Mouse (Mus musculus): ENCODE measurements around the gene Supt4a. TPM values are rescaled to one million over a fixed set of nuclear protein-coding genes. Genes with fewer than 3 reads are reported as not detected.

The Supt4a gene
- total RNA-seq, 2 experiments from 2014 or later: 66.3 to 82.3 TPM

- Histone ChIP-seq H3K27ac (no peak overlapping the region), H3K4me3 (no peak overlapping the region)
- no peak for TF ChIP-seq CTCF (IDR thresholded peaks at IDR 0.05)
- intact Hi-C loops (cut with DNase I): no loop called here
- no peak for DNase-seq (ENCODE audit: extremely low spot score in 1 of 2, low spot score in 2 of 2)
Observed at GRCm38 (mm10) chr11:87708979-87709378, 28.4 kb upstream of the Supt4a start.

DNA sequence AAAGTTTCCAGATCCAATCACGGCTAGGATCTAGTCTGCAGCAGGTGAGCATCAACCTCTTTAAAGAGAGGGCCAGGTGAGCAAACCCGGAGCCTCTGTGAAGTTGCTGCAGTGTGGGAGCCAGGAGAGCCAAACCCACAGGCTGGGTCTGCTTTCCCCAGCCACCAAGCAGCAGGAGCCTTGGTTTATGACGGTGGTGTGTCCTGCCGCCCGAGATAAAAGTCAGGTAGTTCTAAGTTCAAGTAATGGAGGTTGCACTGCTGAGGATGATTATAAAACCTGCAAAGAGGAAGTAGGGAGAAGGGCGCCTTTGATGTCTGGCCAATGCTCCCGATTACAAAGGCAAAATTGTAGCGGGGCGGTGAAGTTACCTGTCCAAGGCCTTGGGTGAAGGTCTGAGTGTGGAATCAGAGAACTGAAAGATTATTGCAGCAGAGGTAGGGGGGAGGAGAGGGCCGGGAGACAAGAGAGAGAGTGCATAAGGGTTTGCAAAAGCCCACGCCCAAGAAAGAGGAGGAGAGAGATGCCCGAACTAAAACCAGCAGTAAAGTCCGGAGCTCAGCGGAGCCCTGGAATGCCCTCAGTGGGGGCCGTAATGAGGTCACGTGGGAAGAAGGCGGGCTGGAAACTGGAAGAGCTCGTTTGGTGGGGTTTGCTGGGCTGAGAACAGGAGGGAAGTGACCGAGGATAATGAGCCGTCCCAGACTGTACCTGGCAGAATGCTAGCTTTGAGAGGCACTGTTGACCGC is 27.7 kb upstream of the Supt4a start:
- intact Hi-C loops (cut with DNase I): no loop called here
- DNase-seq (ENCODE audit: extremely low spot score in 1 of 2, low spot score in 2 of 2): no peak
- TF ChIP-seq CTCF (IDR thresholded peaks at IDR 0.05): no peak
- Histone ChIP-seq H3K4me3 (no peak overlapping the region; the same call in 1 of the 2 replicates), H3K27ac (no peak overlapping the region)

DNA sequence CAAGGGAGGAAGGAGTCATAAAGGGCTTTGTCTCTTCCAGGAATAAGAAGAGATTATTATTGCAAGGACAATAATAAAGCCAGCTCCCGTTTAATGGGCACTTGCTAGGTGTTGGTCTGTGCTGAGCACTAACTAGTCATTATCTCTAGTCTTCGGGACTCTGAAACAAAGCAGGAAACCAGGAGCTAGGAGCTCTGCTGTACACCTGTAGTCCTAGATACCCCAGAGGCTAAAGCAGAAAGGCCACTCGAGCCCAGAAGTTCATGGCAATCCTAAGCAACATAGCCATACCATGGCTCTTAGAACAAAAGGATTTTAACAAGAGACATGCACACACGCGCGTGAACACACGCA is 27.1 kb upstream of the Supt4a start:
- no peak for TF ChIP-seq CTCF (IDR thresholded peaks at IDR 0.05)
- Histone ChIP-seq H3K4me3 (no peak overlapping the region), H3K27ac (no peak overlapping the region)
- intact Hi-C loops (cut with DNase I): no loop called here
- DNase-seq (ENCODE audit: extremely low spot score in 1 of 2, low spot score in 2 of 2): no peak

DNA sequence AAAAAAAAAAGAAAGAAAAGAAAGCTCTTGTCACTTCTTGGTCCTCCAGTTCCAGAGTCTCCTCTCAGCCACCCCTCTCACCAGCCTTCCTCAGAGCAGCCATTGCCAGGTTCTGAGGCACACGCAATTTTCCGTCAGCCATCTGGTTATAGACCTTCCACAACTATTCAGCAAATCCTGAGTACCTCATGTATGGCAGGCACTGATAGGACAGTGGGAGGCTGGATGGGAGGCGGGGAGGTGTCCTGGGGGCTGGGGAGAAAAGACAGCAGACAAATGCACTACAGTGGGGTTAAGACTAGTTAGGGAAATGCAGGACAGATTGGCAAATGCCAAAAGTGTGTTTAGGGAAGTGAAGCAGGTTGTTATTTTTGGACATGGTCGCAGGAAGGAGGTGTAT is 25.2 kb upstream of the Supt4a start:
- no peak for DNase-seq (ENCODE audit: extremely low spot score in 1 of 2, low spot score in 2 of 2)
- TF ChIP-seq CTCF (IDR thresholded peaks at IDR 0.05): no peak
- Histone ChIP-seq H3K27ac (no peak overlapping the region), H3K4me3 (no peak overlapping the region)
- intact Hi-C loops (cut with DNase I): no loop called here

GRCm38 (mm10) chr11:87715999-87716398 is 21.4 kb upstream of the Supt4a start:
- DNase-seq (ENCODE audit: extremely low spot score in 1 of 2, low spot score in 2 of 2): no peak
- TF ChIP-seq CTCF (IDR thresholded peaks at IDR 0.05): no peak
- Histone ChIP-seq H3K27ac (no peak overlapping the region), H3K4me3 (no peak overlapping the region)
- intact Hi-C loops (cut with DNase I): no loop called here

GRCm38 (mm10) chr11:87719526-87719925 is 17.8 kb upstream of the Supt4a start:
- intact Hi-C loops (cut with DNase I): no loop called here
- TF ChIP-seq CTCF (IDR thresholded peaks at IDR 0.05): no peak
- no peak overlapping the region for H3K4me3 ChIP-seq
- DNase-seq (ENCODE audit: extremely low spot score in 1 of 2, low spot score in 2 of 2): no peak
- H3K27ac ChIP-seq: no peak overlapping the region

DNA sequence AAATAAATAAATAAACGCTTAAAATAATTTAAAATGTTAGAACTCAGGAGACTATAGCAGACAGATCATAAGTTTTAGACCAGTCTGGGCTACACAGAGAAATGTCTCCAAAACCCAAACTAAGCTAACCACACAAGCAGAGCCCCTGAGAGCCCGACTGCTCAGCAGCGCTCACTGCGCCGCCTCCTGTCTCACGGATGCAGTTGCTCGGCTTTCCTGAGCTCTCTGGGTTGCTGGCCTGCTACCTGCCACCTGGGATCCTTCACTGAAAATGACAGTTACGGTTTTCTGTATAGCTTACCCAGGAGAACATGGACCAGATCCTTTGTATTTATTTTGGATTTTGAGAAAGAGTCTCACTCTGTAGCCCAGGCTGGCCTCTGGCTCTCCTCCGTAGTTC is 17.0 kb upstream of the Supt4a start:
- no peak overlapping the region for H3K27ac ChIP-seq
- no peak; the same call in 1 of the 2 replicates for TF ChIP-seq CTCF (IDR thresholded peaks at IDR 0.05)
- DNase-seq (ENCODE audit: extremely low spot score in 1 of 2, low spot score in 2 of 2): no peak
- intact Hi-C loops (cut with DNase I): no loop called here
- no peak overlapping the region for H3K4me3 ChIP-seq

- H3K27ac ChIP-seq: no peak overlapping the region
- TF ChIP-seq CTCF (IDR thresholded peaks at IDR 0.05): no peak
- DNase-seq (ENCODE audit: extremely low spot score in 1 of 2, low spot score in 2 of 2): no peak
- no peak overlapping the region for H3K4me3 ChIP-seq
- intact Hi-C loops (cut with DNase I): no loop called here
Observed at GRCm38 (mm10) chr11:87720839-87721238, 16.5 kb upstream of the Supt4a start.

DNA sequence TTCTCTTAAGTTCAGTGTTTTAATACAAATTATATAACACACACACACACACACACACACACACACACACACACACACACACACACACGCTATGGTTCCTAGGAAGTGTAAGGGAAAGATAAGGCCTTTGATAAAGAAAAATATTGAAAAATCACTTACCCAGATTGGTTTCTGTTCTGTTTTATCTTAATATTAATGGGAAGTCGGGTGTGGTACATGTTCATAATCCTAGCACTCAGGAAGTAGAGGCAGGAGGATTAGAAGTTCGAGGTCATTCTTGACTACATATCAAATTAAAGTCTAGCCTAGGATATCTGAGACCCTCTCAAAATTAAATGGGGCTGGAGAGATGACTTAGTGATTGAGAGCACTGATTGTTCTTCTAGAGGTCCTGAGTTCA is 15.2 kb upstream of the Supt4a start:
- intact Hi-C loops (cut with DNase I): no loop called here
- TF ChIP-seq CTCF (IDR thresholded peaks at IDR 0.05): no peak
- no peak for DNase-seq (ENCODE audit: extremely low spot score in 1 of 2, low spot score in 2 of 2)
- Histone ChIP-seq H3K27ac (no peak overlapping the region), H3K4me3 (no peak overlapping the region)

GRCm38 (mm10) chr11:87722891-87723290 is 14.5 kb upstream of the Supt4a start:
- intact Hi-C loops (cut with DNase I): no loop called here

DNA sequence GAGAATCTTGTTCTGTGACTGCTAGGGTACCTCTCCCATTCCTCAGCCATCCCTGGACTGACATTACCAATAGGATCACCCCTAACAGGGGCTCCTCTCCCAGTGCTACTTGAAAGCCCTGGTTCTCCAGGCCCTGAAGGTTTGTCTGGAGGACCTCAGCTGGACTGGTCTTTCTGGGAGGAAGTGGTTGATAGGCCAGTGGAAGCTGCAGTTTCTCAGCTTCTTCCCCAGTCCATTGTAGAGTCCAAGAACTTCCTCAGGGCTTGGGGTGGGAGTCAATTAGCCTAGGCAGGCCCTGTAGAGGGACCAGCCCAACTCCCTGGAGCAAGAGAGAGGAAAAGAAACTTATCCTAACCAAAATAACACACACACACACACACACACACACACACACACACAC is 11.8 kb upstream of the Supt4a start:
- no peak for DNase-seq (ENCODE audit: extremely low spot score in 1 of 2, low spot score in 2 of 2)
- intact Hi-C loops (cut with DNase I): no loop called here
- Histone ChIP-seq H3K27ac (no peak overlapping the region), H3K4me3 (no peak overlapping the region)
- TF ChIP-seq CTCF (IDR thresholded peaks at IDR 0.05): no peak

More at GRCm38 (mm10) chr11:87722891-87723290, 14.5 kb upstream of the Supt4a start:
- TF ChIP-seq CTCF (IDR thresholded peaks at IDR 0.05): no peak; the same call in 1 of the 2 replicates
- Histone ChIP-seq H3K27ac (no peak overlapping the region), H3K4me3 (no peak overlapping the region)
- DNase-seq (ENCODE audit: extremely low spot score in 1 of 2, low spot score in 2 of 2): no peak

DNA sequence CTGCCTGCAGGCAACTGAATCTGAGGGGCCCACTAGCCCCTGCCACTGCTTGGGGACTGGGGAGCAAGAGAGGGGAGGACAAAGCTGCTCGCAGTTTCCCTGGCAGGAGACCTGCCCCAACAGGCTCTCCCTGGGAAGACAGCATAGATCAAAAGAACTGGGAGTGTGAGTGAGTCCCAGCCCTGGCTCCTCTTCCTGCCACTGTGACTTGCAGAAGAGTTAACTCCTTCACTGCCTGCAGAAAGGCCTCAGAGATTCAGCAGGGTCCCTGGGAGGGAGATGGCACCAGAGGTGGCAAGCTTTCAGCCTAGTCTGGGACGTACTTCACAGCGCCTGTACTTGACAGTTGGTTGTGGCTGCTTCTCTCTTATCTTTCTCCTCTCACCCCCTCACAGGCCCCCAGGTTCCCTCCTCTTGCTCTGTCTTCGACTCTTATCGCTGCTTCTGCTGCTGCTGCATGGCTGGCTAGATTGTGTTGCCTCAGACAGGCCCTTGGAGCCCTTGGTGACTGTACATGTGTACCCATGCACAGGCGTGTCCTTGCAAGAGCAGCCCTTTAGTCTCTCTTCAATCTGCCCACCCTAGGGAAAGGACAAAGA is 11.3 kb upstream of the Supt4a start:
- DNase-seq (ENCODE audit: extremely low spot score in 1 of 2, low spot score in 2 of 2): no peak
- intact Hi-C loops (cut with DNase I): no loop called here
- H3K4me3 ChIP-seq: no peak overlapping the region
- H3K27ac ChIP-seq: no peak overlapping the region
- TF ChIP-seq CTCF (IDR thresholded peaks at IDR 0.05): no peak

- no peak overlapping the region for H3K4me3 ChIP-seq
- no peak for TF ChIP-seq CTCF (IDR thresholded peaks at IDR 0.05)
- H3K27ac ChIP-seq: no peak overlapping the region
- intact Hi-C loops (cut with DNase I): no loop called here
- no peak for DNase-seq (ENCODE audit: extremely low spot score in 1 of 2, low spot score in 2 of 2)
Observed at GRCm38 (mm10) chr11:87727021-87727420, 10.3 kb upstream of the Supt4a start.
